Mouse (Mus musculus) left cerebral cortex, postnatal 4 days (tissue): ENCODE data around the gene Chil4. TPM values are rescaled to one million over a fixed set of nuclear protein-coding genes. Genes with fewer than 3 reads are reported as not detected.
"Not testable (repeated sequence)": the region's sequence is repeated elsewhere in the genome, so short reads cannot be mapped to it uniquely, and the experiment has no call there.

Experiments used
- DNase-seq: peaks from one replicate; pipeline ENCODE4 v3.0.0-alpha.2; 2022
- intact Hi-C: fragments of 180-260 bp; cut with DNase I; formaldehyde crosslinking; loops from one replicate; pipeline ENCODE4 v1.15.1; 2025
- total RNA-seq, 2 experiments: library from RNA; stranded (reverse); gene quantifications; 2 replicates each; pipeline ENCODE4 v1.2.3; 2021

Chil4 gene
- not detected for total RNA-seq

DNA sequence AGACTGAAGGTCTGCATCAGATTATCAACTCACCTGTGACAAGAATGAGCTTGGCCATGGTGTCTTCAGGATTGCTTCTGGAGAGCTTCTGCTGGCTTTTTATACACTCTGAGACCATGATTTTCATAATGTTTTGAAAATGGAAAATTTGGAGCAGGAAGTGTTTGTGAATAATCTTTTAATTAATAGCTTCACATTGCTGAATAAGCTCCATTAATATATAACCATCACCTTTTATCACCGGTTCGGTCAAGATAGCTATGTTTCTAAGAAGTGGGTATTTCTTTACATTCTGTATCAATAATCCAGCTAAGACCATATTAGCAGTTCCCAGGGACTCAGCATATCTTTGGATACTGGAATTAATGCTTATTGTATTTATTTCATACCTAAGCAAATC, at the start of gene Chil4:
Gene Chil4 (minus strand): TSS at position 101 of the 400 bp plus-strand sequence.
- no peak for DNase-seq
- intact Hi-C loops: no loop called here

DNA sequence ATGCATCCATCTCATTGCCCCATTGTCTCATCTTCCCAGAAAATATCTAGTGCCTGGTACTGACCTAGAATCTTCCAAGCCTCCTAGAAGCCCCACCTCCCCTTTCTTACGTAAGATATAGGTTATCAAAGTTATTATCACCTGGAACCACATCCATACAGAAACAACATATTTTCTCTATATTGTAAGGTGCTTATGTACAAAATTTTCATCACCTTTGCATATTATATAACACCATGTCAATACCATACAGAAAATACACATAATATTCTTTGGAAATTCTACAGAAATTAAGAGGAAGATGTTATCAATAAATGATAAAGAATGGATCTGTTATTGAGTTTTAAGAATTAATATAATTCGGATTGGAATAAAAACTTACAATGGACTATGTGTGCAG, 46.5 kb upstream of the Chil4 start:
- DNase-seq: no peak
- intact Hi-C loops: no loop called here

DNA sequence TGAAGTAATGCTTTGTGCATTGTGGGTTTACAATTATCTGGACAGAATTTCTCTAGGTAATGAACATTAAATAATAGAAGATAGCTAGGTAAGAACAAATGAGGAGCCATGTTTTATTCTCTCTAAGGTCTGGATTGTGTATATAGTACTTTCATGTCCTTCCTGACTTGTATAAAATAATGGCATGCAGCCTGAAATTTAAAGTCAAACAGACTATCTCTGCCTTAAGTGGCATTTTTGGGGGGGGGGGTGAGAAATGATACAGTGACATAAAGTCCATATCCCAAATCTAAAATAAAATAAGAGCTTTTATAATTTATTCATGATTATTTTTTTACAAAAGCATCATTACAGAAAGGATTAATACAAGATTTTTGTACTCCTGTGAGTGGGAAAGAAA, 45.5 kb upstream of the Chil4 start:
- intact Hi-C loops: no loop called here
- DNase-seq: no peak

DNA sequence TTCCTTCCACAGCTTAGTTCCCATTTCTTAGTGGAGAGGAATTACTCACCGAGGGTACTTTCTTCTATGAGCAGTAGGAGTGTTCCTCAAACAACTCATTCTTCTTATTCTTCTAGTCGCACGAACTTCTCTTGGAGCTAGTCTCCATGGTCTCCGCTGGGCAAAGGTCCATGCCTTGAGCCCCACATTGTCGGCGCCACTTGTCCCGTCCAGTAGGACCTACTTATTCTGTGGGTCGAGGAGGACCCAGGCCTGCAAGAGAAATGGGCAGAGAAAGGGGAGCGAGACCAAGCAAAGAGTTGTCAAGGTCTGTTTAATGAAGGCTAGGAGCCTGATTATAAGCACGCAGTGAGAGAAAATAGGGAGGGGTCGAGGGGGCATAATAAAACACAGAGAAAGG, 37.8 kb upstream of the Chil4 start:
- DNase-seq, intact Hi-C loops: not testable (repeated sequence)

DNA sequence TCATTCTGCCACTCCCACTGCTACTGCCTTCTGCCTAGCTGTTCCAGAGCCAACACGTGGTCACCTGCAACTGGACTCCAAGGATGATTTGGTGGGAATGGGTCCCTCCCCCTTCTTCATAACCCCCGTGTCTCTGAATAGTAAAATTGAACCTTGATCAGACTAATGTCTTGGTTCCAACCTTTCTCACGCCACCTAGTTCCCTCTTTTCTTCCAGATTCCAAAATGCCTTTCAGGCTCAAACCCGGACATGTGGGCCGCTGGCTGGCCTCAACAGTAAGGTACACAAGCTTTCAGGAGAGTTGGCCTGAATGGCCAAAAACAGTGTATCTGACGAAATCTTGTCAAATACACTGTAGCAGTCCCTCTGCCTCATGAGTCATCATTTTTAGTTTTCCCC, 33.4 kb upstream of the Chil4 start:
- DNase-seq: no peak
- intact Hi-C loops: no loop called here

DNA sequence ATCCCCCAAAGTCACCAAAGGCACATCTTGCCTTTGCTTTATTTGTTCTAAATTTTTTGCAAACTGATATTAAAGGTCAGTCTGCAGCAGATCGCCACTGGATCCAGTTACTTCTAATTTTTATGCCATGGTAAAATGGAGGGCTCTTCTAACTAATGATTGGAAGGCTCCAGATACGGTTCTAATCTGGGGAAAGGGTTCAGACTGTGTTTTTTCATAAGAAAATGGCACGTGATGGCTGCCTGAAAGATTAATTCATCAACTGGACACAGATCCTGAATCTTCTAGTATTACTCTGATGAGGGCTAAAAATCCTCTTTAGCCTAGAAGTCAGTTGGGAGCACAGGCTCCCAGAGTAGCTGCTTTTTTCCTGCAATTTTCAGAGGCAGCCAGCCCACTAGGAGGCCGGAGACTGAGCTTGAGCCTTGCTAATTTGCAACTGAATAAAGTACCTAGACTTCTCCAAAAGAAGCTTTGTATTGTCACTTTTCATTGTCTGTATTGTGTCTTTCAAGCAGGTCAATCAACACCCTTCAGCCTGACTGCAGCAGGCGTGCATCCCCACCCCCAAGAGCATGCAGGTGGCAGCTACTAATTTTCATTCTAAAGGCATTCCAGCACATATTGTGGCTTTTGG, 31.6 kb upstream of the Chil4 start:
- not testable (repeated sequence) for DNase-seq

DNA sequence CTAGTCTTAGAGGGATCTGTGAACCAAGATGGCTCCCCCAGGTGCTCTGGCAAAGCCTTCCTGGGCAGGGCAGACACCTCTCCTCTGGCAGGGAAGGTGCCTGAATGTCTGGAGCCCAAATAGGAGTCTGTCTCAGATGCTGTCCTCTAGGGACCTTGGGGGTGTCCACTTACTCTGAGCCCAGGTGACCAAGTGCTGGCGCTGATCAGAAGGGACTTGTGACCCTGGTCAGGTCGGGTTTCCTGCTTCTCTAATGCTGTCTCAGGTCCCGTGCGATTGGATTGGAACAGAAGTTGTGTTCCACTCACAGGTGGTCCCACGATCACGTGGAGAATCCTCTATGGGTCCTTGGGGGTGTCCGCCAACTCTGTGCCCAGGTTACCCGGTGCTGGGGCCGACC, 28.1 kb upstream of the Chil4 start:
- DNase-seq, intact Hi-C loops: not testable (repeated sequence)

More for the DNA sequence above, 31.6 kb upstream of the Chil4 start:
- intact Hi-C loops: not testable (repeated sequence)

DNA sequence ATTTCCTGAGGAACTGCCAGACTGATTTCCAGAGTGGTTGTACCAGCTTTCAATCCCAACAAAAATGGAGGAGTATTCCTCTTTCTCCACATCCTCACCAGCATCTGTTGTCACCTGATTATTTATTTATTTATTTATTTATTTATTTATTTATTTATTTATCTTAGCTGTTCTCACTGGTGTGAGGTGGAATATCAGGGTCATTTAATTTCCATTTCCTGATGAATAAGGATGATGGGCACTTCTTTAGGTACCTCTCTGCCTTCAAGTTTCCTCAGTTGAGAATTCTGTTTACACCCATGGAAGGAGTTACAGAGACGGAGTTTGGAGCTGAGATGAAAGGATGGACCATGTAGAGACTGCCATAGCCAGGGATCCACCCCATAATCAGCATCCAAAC, 20.9 kb upstream of the Chil4 start:
- intact Hi-C loops, DNase-seq: not testable (repeated sequence)

DNA sequence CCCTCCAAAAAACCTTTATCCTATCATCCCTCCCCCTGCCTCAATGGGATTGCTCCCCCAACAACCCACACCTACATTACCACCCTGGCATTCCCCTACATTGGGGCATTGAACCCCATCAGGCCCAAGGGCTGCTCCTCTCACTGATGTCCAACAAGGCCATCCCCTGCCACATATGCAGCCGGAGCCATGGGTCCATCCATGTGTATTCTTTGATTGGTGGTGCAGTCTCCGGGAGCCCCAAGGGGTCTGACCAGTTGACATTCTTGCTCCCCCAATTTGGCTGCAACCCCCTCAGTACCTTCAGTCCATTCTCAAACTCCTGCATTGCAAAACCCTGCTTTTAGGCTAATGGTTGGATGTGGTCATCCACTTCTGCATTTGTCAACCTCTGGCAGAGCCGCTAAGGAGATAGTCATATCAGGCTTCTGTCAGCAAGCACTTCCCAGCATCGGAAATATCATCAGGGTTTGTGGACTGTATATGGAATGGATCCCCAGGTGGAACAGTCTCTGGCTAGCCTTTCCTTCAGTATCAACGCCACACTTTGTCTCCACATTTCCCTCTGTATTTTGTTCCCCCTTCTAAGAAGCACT, 20.0 kb upstream of the Chil4 start:
- no peak for DNase-seq
- intact Hi-C loops: no loop called here

DNA sequence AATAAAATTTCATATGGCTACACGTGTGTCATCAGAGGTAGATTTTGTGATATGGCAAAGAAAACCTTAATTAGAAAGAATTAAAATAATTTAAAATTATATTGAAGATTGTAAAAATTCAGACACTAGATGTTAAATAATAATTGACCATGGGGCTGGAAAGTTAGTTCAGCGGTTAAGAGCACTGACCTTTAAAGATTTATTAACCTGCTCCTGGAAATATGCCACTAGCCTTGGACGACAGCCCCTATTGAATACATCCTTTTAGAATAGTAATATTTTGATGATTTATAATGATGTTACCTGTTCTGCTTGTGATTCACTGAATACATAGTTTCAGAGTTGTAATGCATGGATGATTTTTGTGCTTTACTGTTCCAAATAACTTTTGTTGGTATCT, 4.1 kb upstream of the Chil4 start:
- intact Hi-C loops, DNase-seq: not testable (repeated sequence)

DNA sequence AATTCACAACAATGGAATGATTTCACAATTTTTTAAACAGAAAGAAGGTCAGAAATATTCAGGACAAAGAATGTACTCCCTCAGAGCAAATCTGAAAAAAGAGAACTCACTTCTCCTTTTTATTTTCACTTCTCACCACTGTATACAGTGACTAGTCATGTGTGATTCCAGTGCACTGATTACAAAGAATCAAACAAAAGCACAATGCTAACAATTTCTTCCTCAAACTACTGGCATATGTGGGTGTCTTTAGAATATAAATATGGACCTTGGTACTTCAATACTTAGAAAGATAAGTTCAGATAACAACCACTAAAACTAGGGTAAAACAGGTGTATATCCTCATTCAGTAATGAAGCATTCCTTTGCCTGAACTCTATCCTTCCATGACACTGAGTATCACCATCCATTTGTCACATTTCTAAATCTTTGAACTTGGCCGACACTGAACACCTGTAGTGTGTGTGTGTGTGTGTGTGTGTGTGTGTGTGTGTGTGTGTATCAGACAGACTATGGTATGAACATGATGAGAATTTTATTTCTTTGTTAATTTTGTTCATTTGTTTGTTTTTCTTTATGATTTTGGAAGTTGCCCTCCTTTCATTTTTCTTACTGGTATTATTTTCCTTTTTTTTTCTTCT, 2.4 kb upstream of the Chil4 start:
- no peak for DNase-seq
- intact Hi-C loops: no loop called here

DNA sequence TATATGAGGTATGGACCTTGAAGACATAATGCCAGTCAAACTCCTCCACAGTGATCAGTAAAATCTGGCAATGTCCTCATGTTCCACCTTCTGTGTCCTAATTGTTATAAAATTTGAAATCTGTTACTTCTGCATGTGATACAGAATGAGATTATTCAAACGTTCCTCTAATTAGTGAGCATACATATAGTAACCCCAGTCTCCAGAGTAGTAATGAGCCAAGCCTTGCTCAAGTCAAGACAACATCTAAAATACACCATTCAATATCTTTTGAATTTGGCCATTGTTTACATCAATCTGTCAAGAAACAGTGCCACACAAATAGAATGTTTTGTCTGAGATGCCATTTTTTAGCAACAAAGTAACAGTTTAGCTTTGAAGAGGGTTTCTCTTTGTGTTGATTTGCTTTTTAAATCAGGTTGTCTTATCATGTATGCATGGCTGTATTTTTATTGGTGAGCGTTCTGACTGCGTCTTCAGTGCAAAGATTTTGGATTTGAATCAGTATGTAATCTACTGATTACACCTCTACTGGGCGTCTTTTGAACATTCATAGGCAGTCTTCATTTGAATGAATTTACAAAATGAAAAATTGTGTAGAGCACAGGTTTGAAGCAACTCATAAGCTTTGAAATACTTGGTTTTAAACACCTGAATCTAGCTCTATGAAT, 888 bp downstream of the Chil4 start:
- intact Hi-C loops, DNase-seq: not testable (repeated sequence)

DNA sequence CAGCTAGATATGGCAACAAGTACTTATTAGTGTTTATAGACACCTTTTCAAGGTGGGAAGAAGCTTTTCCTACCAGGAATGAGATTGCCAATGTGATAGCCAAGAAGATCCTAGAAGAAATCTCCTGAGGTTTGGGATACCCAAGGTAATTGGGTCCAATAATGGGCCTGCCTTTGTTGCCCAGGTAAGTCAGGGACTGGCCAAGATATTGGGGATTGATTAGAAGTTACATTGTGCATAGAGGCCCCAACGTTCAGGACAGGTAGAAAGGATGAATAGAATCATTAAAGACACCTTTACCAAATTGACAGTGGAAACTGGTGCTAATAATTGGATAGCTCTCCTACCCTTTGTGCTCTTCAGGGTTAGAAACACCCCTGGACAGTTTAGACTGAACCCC, 21.3 kb downstream of the Chil4 start:
- DNase-seq, intact Hi-C loops: not testable (repeated sequence)

DNA sequence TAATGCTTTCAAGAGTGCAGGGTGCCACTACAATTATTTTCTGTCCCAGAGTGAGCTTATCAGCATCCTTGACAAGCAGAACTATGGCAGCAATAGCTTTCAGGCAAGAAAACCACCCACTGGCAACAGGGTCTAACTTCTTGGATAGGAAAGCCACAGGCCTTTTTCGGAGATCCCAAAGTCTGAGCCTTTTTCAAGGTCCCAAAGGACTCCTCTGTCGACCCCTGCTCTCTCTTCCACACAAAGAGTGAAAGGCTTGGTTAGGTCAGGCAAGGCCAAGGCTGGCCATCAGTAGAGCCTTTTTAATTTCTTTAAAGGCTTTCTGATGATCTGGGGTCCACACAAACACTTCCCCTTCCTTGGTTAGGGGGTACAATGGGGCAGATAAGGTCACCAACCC, 22.1 kb downstream of the Chil4 start:
- DNase-seq, intact Hi-C loops: not testable (repeated sequence)

DNA sequence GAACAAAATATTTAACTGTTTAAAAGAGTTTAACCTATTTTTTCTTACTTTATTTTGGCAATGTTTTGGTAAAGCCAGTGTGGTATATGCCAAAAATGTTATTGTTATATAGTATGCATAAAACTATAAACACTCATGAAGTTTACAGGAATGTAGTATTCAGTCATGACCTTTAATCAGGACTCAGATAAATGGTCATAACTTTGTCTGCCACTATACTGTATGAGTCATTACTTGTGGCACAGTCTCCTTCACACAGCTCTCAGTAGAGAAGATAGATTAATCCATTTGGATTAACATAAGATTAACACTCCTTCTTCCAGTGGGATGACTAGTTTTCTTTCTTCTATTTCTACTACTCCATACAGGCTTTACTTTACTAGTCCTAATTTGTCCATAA, 23.0 kb downstream of the Chil4 start:
- intact Hi-C loops: no loop called here

DNA sequence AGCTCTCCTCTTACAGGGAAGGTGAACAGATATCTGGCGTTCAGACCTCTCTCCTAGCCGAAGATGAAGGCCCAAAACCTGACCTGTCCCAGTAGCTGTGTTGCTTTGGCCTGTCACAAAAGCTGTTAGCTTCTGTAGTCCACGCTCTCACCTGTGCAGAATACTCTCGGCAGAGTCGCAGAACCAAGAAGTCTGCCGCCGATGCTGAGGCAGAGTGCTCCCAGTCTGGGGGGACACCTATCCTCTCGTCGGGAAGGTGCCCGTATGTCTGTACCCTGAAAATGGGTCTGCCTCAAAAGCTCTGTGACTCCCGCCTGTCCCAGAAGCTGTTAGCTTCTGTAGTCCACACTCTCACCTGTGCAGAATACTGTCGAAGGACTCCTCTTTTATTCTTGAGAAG, 23.8 kb downstream of the Chil4 start:
- intact Hi-C loops: no loop called here
- no peak for DNase-seq

More for the DNA sequence above, 23.0 kb downstream of the Chil4 start:
- no peak for DNase-seq

DNA sequence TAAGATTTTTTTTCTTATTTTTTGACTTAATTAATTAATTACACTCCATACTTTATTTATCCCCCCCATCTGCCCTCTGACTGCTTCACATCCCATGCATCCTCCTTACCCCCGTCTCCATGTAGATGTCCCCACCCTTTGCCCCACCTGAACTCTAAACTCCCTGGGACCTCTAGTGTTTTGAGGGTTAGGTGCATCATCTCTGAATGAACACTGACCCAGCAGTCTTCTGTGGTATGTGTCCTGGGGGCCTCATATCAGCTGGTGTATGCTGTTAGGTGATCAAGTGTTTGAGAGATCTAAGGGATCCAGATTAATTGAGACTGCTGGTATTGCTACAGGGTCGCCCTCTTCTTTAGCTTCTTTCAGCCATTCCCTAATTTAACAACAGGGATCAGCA, 31.3 kb downstream of the Chil4 start:
- intact Hi-C loops: no loop called here
- DNase-seq: no peak

DNA sequence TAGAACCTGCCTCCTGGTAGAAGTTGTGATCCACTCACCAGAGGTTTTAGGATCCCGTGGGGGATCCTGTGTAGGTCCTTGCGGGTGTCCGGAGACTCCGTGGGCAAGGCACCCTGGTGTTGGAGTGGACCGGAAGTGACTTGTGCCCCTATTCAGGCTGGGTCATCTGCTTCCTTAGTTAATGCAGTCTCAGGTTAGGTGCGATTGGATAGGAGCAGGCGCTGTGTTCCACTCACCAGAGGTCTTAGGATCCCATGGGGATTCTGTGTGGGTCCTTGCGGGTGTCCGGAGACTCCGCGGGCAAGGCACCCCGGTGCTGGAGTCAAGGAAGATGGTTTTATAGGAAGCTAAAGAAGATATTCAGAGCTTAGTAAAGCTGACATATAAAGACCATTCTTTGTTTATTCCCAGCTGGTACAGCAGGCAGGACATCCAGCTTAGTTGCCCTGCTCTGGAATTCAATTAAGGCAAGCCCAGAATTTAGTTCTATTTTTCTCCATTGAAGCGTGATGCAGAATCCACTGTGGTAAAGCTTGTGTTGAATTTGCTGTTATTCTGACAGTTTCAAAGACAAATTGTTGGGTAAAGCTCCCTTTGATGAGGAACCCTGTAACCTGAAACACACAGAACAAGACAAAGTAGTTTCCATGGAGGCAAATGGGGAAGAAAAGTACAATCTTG, 41.7 kb downstream of the Chil4 start:
- intact Hi-C loops: no loop called here
- no peak for DNase-seq

DNA sequence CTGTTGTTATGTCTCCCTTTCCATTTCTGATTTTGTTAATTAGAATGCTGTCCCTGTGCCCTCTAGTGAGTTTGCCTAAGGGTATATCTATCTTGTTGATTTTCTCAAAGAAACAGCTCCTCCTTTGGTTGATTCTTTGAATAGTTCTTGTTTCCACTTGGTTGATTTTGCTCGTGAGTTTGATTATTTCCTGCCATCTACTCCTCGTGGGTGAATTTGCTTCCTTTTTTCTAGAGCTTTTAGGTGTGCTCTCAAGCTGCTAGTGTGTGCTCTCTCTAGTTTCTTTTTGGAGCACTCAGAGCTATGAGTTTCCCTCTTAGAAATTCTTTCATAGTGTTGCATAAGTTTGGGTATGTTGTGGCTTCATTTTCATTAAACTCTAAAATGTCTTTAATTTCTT, 44.3 kb downstream of the Chil4 start:
- intact Hi-C loops, DNase-seq: not testable (repeated sequence)

DNA sequence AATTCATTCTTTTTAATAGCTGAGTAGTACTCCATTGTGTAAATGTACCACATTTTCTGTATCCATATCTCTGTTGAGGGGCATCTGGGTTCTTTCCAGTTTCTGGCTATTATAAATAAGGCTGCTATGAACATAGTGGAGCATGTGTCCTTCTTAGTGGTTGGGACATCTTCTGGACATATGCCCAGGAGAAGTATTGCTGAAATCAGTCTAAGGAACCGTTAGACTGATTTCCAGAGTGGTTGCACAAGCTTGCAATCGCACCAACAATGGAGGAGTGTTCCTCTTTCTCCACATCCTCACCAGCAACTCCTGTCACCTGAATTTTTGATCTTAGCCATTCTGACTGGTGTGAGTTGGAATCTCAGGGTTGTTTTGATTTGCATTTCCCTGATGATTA, 46.8 kb downstream of the Chil4 start:
- intact Hi-C loops, DNase-seq: not testable (repeated sequence)

DNA sequence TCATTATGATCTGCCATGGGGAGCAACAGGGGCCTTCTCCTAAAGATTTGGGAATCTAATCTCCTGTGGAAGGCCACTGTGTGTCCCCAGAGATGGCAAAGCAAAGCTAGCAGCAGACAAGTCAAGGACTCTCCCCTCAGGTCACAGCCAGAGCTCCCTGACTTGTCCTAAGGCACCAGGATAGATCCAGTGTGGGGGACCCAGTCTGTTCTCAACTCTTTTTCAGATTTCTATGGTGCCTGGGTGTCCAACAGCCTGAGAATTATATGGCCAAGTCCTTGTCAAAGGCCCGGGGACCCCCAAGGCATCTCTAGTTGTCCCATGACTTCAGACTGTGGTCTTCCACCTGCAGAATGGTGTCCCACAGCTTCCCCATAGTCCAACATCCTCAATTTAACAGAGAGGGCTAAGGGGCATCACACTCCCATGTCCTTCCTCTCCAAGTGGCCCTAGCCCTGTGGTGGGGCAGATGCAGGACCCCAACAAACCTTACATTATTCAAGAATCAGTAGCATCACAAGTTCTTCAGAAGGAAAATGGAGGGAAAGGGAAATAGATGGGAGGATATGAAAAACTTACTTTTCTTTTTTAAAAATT, 48.1 kb downstream of the Chil4 start:
- intact Hi-C loops: no loop called here

More for the DNA sequence above, 48.1 kb downstream of the Chil4 start:
- DNase-seq: no peak
